Mouse (Mus musculus) MEL (cell line): ENCODE results near the gene D630036H23Rik.

Experiments
- CTCF ChIP-seq, 3 experiments: IDR thresholded peaks in 2 of 3; conservative IDR thresholded peaks in 1 of 3; 2 replicates each; pipeline ENCODE4 v1.5.1; 2011 to 2012; ENCODE audit warnings: low read length in 3 of 3, low read depth in 2 of 3, mild to moderate bottlenecking in 2 of 3, improper control_type of control experiment in 1 of 3, inconsistent platforms in 1 of 3, mixed read lengths in 1 of 3, moderate library complexity in 1 of 3; ENCODE audit not compliant: control insufficient read depth in 1 of 3, insufficient read depth in 1 of 3, poor library complexity in 1 of 3, severe bottlenecking in 1 of 3
- ELF1 ChIP-seq: IDR thresholded peaks from 2 replicates; pipeline ENCODE4 v1.6.1; 2014; ENCODE audit warnings: low read depth, mild to moderate bottlenecking, inconsistent platforms, low read length, improper control_type of control experiment, moderate library complexity
- EP300 ChIP-seq, 2 experiments: IDR thresholded peaks; 2 replicates each; pipeline ENCODE4 v1.6.1; 2011; ENCODE audit warnings: improper control_type of control experiment in 2 of 2, low read length in 2 of 2, low read depth in 1 of 2, mild to moderate bottlenecking in 1 of 2
- MAX ChIP-seq: IDR thresholded peaks from 2 replicates; pipeline ENCODE4 v1.6.1; 2011; ENCODE audit warnings: low read length, improper control_type of control experiment
- MAZ ChIP-seq: IDR thresholded peaks from 2 replicates; pipeline ENCODE4 v1.6.1; 2012; ENCODE audit warnings: low read depth, mild to moderate bottlenecking, inconsistent platforms, low read length, improper control_type of control experiment
- MXI1 ChIP-seq: IDR thresholded peaks from 2 replicates; pipeline ENCODE4 v1.6.1; 2011; ENCODE audit warnings: mild to moderate bottlenecking, low read depth, low read length, improper control_type of control experiment
- MYB ChIP-seq: IDR thresholded peaks from 2 replicates; pipeline ENCODE4 v1.6.1; 2011; ENCODE audit warnings: mild to moderate bottlenecking, low read depth, low read length, improper control_type of control experiment
- MYC ChIP-seq: IDR thresholded peaks from 2 replicates; pipeline ENCODE4 v1.6.1; 2011; ENCODE audit warnings: low read depth, mild to moderate bottlenecking, low read length, improper control_type of control experiment, moderate library complexity
- NELFE ChIP-seq: IDR thresholded peaks from 2 replicates; pipeline ENCODE4 v1.6.1; 2011; ENCODE audit warnings: low read depth, low read length, improper control_type of control experiment
- NRF1 ChIP-seq: IDR thresholded peaks from 2 replicates; pipeline ENCODE4 v1.6.1; 2014; ENCODE audit warnings: low read depth, mild to moderate bottlenecking, inconsistent platforms, low read length, improper control_type of control experiment, moderate library complexity; ENCODE audit not compliant: poor library complexity, insufficient read depth, severe bottlenecking
- POLR2A ChIP-seq, 2 experiments: IDR thresholded peaks; 2 replicates each; pipeline ENCODE4 v1.6.1; 2011 to 2012; ENCODE audit warnings: low read length in 2 of 2, mild to moderate bottlenecking in 2 of 2, control low read depth in 1 of 2, improper control_type of control experiment in 1 of 2, low read depth in 1 of 2, moderate library complexity in 1 of 2; ENCODE audit not compliant: control insufficient read depth in 1 of 2, insufficient read depth in 1 of 2, poor library complexity in 1 of 2
- ZC3H11A ChIP-seq: IDR thresholded peaks from 2 replicates; pipeline ENCODE4 v1.6.1; 2012; ENCODE audit warnings: low read depth, mild to moderate bottlenecking, inconsistent platforms, low read length, improper control_type of control experiment

DNA sequence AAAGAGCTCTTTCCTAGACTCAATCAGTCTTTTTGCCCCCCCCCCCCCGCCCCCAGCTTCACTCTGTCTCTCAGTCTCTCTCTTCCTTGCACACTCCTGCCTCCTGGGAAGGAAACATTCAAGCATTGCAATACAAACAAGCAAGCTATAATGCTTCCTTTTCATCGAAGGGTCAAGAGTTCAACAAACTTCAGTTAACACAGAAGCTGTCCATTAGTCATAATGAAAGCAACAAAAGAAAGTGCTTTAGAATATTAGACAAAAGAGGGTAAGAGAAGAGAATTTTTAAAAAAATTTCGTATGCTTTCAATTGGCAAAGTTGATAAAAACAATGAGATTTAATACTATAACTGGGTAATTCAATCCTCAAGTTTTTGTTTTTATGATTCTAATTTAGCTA lies 1.7 kb downstream of the D630036H23Rik start:
- TF ChIP-seq ZC3H11A (no peak), EP300 (IDR thresholded peaks at IDR 0.05; ENCODE audit: low read depth in 1 of 2, low read length in 2 of 2) (no peak), CTCF (IDR thresholded peaks at IDR 0.05 in 2 of 3, conservative IDR thresholded peaks at IDR 0.05 in 1 of 3; ENCODE audit: control insufficient read depth in 1 of 3, insufficient read depth in 1 of 3, low read depth in 2 of 3, low read length in 3 of 3, poor library complexity in 1 of 3, severe bottlenecking in 1 of 3) (no peak), POLR2A (IDR thresholded peaks at IDR 0.05; ENCODE audit: control insufficient read depth in 1 of 2, insufficient read depth in 1 of 2, low read depth in 1 of 2, low read length in 2 of 2, poor library complexity in 1 of 2) (no peak), MYC (no peak), MXI1 (no peak), NRF1 (no peak), NELFE (no peak), MAX (no peak), MAZ (no peak), ELF1 (no peak), MYB (no peak)
